Mouse (Mus musculus) c-Kit-positive CD71-negative TER-119-negative erythroid progenitor cells, embryonic 14.5 days (primary cell): ENCODE measurements around the gene Fxyd4.

Experiments
- DNase-seq: peaks from one replicate; pipeline ENCODE4 v3.0.0-alpha.2; 2013; ENCODE audit warnings: low read depth

The Fxyd4 gene

DNA sequence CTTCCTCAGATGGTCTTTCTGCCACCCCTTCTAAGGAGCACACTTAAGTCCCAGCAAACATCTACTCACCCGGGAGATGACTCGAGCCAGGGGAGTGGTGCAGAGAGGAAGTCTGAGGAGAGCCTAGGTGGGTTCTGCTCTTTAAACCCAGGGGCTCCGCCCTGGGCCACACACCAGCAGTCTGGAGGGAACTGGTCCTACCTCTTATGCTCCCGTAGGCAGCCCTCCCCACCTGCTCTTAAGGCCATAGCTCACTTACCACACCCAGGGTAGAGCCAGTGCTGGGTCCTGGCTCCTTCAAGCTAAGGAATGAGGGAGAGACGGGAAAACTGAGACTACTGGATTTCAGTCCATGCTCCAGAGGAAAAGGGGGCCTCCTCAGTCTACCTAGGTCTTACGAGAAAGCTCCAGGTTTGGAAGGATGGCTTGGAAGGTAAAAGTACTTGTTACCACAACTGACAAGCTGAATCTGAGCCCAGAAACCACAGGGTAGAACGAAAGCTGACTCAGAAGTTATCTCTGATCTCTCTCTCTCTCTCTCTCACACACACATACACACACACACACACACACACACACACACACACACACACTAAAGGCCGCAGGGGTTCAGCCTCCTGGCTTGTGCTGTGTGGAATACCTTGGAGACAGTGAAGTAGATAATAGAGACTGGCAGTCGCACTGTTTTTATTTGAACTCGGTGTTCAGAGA, at the start of gene Fxyd4:
Fxyd4 (minus strand) TSS at position 471 of the 711 bp plus-strand sequence.
- DNase-seq, result no peak

DNA sequence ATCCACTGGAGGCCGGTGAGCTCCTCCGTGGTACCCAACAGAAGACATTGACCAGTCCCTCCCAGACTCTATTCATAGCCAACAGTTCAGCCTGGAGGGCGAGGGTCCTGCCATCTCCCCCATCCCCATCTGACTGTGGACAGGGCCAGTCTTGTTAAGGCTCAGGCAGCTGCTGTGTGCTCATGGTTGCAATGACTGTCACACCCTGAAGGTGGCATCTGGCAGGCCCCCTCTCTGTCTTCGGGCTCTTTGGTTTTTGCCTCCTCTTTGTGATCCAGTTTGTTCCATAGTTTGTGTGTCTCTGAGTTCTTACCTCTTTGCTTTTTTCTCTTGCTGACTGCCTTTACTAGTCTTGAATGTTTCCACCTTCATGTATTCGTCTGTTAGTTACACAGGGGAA, 49.7 kb upstream of the Fxyd4 start:
- no peak for DNase-seq

- DNase-seq, result no peak
Observed at GRCm38 (mm10) chr6:117966729-117967128, 29.2 kb upstream of the Fxyd4 start.

GRCm38 (mm10) chr6:117963201-117963600, 25.7 kb upstream of the Fxyd4 start:
- no peak for DNase-seq

DNA sequence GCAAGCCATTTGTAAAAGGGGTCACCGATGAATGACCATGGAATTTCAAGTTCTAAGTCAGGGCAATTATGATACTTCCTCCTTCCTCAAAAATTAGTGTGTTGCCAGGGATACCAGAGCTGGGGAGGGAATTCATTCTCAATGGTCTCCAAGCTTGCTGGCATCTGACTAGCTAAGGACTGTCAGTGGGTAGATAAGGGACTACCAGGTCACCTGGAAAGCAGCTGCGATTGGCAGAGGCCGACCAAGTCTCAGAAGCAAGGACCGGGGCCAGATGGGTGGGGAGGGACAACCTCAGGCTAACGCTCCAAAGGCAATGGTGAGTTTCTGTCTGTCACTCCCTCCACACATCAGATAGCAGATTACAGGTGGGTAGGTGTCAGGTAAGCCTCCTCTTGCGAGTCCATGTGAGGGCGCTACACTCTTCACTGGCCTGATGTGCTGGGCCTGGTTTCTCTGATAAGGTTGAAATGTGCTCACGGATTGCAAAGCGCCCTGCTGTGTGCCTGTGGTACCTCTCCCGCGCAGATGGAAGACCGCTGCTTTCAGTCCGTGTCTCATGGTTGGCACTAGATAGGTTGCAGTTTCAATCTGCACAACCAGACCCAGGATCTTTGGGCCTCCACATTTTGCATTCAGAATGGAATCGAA, 19.5 kb upstream of the Fxyd4 start:
- DNase-seq, result no peak

- no peak for DNase-seq
Observed at GRCm38 (mm10) chr6:117956161-117956560, 18.7 kb upstream of the Fxyd4 start.

DNA sequence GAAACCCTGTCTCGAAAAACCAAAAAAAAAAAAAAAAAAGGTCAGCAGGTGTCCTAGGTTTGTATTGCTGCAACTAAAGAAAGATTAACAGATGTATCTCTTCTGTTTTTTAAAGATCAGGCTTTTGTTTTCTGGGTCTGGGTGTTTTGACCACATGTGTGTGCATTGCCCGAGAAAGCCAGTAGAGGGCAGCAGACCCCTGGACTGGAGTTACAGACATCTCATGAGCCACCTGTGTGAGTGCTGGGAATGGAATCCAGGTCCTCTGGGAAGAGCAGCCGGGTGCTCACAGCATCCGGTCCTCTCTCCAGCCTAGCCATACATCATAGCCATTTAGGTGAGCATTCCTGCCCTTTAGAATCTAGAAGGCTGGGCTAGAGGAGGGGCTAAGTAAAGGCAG, 14.8 kb upstream of the Fxyd4 start:
- DNase-seq, result no peak

GRCm38 (mm10) chr6:117943899-117944298, 6.4 kb upstream of the Fxyd4 start:
- no peak for DNase-seq

DNA sequence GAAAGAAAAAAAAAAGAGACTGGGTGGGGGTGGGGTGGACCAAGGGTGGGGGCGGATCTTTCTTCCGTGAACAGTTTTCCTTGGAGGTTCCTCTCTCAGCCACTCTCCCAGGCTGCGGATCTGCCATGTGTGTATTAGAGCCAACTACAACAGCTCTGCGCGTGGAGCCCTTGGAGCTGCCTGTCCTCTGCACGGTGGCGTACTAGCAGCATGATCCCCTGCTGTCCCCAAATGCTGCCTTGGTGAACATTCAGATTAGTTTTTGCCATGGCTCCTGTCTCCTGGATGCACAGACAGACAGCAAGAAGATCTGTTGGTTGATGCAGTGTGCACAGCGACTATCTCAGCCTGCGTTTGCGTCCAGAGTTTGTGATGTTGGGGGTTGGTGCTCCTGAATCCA, 5.3 kb upstream of the Fxyd4 start:
- DNase-seq, result no peak

- DNase-seq, result no peak
Observed at GRCm38 (mm10) chr6:117938951-117939350, 1.5 kb upstream of the Fxyd4 start.

- DNase-seq, result no peak
Observed at GRCm38 (mm10) chr6:117935681-117936612, 1.5 kb downstream of the Fxyd4 start.

- no peak for DNase-seq
Observed at GRCm38 (mm10) chr6:117934301-117934700, 3.2 kb downstream of the Fxyd4 start.

DNA sequence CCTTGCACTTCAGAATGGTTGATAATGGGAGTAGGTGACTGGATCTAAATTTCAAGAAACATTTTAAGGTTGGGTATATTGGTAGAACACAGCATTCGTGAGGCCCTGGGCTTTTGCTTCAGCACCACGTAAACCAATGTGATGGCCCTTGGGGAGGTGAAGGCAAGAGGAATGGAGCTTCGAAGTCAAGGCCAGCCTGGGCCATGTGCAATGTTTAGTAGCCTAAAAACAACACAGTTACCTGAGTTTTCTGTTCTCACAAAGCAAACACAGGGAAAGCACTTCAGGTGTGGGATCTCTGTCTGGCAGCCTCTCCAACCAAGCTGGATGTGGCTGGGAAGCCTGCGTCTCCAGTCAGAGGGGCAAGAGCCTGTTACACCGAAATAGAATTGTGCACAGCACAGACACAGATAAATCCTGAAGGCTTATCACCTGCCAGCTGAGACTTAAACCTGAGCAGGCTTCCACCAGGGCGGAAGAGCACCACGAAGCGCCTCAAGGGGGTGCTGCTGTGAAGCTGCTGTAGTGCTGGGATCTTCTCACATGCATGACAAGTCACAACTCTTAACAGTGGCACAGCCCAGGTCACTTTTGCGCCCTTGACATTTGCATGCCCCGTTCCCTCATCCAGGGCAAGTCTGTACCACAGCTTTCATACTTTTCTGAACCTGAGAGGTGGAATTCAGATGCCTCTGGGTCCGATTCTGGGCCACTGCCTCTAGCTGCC, 5.0 kb downstream of the Fxyd4 start:
- DNase-seq, result no peak

- no peak for DNase-seq
Observed at GRCm38 (mm10) chr6:117929945-117930655, 7.4 kb downstream of the Fxyd4 start.

DNA sequence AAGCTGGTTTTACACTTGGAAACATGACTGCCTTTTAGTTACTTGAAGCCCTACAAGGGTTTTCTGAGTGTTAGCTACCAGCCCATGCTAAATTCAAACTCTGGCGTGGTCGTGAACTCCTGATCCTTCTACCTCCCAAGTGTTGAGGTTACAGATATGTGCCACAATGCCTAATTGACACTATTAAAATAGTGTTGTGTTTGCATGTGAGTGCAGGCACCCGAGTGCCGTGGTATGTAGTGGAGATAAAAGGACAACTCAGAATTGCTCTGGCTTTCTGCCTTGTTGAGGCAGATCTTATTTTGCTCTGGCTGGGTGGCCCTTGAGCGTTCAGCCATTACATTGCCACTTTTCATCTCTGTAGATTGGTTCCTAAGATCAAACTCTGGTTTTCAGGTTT, 8.7 kb downstream of the Fxyd4 start:
- no peak for DNase-seq

- no peak for DNase-seq
Observed at GRCm38 (mm10) chr6:117927955-117928354, 9.5 kb downstream of the Fxyd4 start.

DNA sequence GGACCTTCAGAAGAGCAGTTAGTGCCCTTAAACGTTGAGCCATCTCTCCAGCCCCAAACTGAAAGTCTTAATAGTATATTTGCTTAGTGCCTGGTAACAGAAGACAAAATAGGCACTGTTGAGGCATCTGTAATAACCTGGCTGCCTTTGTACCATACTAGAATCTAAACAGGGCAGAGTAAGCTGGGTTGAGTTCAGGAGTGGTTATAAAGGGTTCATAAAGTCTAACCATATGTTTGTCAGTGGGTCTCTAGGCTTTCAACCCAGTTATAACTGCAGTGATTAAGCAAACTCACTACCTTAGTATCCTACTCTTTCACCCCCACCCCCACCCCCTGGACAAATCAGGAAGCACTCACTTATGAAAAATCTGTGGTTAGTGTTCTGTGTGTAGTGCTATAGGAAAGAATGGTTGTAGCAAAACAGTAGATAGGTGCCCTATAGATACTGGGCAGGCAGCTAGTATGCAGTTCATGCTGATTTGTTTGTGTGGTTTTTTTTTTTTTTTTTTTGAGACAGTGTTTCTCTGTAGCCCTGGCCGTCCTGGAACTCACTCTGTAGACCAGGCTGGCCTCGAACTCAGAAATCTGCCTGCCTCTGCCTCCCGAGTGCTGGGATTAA, 10.5 kb downstream of the Fxyd4 start:
- DNase-seq, result no peak

DNA sequence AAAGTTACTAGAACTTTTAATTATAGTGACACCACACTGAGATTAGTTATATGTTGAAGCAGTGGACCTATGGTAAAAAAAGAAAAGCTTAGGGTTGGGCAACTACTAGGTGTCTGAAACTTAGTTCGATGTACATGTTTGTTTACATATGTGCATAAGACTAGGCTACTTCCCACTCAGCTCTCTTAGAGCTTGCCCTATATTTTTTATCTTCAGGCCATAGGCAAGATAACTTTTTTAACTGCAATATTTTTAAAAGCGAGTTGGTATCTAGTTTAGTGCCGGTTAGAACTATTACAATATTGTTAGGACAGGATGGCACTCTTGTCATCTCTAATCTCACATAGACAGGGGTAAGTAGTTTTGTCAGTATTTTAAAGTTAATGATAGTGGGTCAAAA, 15.5 kb downstream of the Fxyd4 start:
- no peak for DNase-seq

DNA sequence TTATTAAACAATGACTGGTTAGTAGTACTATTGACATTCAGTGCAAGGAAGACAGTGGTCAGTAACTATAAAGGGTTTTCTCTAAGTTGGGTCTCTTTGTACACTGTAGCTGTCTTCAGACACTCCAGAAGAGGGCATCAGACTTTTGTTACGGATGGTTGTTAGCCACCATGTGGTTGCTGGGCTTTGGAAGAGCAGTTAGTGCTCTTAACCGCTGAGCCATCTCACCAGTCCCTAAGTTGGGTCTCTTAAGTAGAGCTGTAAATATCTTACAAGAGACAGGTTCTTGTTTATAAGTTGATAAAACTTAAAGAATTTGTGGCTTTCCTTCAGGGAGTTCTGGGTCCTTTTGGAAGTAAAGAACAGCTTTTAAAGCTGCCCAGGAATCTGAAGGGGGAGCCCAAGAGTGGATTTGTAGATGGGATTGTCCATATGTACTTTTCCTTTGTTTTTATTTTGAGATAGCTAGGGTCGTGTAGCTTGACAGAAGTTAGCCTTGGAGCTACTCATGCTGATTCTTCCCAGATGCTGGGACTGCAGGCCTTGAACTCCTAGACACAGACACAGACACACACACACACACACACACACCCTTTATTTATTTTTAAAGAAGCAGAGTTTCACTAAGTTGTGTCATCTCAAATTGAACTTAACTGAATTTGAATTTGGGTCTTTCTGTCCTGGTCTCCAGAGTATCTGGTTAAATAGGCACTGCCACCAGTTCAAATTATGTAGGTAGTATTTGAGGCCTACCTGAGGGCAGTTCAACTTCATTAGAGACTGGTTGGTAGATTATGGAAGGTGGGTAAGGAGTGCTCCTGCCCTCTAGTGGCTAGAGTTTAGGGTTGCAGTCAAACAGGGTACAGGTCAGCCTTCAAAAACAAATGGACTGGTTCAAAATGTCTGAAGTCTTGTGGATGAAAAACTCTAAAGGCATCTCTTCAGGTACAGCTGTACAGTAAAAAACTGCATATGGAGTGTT, 16.5 kb downstream of the Fxyd4 start:
- DNase-seq, result no peak

- no peak for DNase-seq
Observed at GRCm38 (mm10) chr6:117918043-117918442, 19.4 kb downstream of the Fxyd4 start.
